Mouse (Mus musculus): ENCODE results near the gene Kcnb1. TPM values are rescaled to one million over a fixed set of nuclear protein-coding genes. Genes with fewer than 3 reads are reported as not detected.

The Kcnb1 gene
- polyA plus RNA-seq, 1 experiment from 2014 or later, result 2.5 TPM

DNA sequence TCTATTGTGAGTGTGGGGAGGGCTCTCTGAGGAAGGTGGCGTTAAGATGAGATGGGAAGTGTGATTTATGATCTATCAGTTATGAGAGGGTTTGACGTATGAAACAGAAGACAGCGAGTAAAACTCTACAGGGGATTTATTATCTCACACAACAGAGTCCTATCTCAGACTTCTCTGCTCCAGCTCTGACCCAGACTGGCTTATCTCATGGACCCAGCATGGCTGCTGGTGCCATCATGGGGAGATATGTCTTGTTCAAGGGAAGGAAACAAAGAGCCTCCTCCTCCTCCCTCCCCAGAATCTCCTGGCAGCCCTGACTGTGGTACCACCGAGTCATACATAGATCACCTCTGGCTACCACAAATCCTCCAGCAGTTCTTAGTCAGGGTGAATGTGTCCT is 48.1 kb downstream of the Kcnb1 start:
- H3K27me3 ChIP-seq (ENCODE audit: control insufficient read depth, insufficient read depth, low read length), result no peaks in the 10 kb centered on the region
- H3K9ac ChIP-seq (replicated peaks; ENCODE audit: low read depth, low read length), result no peak overlapping the region
- H3K4me3 ChIP-seq (ENCODE audit: low read depth, low read length), result no peak overlapping the region
- H3K4me1 ChIP-seq (ENCODE audit: control insufficient read depth, insufficient read depth, low read length), result no peaks in the 10 kb centered on the region
- 80% methylated on average over 4 of the region's 4 CpGs for WGBS
- no peak overlapping the region for H3K27ac ChIP-seq (ENCODE audit: low read length)
- no peaks in the 10 kb centered on the region for H3K9me3 ChIP-seq (ENCODE audit: control insufficient read depth, low read depth, low read length)
- no peak overlapping the region for H3K4me2 ChIP-seq (replicated peaks; ENCODE audit: low read depth, low read length)
- H3K36me3 ChIP-seq (ENCODE audit: control insufficient read depth, insufficient read depth, low read length), result no peaks in the 10 kb centered on the region
- ATAC-seq (ENCODE audit: insufficient number of reproducible peaks, insufficient read depth, low FRiP score, low read depth), result no peak

DNA sequence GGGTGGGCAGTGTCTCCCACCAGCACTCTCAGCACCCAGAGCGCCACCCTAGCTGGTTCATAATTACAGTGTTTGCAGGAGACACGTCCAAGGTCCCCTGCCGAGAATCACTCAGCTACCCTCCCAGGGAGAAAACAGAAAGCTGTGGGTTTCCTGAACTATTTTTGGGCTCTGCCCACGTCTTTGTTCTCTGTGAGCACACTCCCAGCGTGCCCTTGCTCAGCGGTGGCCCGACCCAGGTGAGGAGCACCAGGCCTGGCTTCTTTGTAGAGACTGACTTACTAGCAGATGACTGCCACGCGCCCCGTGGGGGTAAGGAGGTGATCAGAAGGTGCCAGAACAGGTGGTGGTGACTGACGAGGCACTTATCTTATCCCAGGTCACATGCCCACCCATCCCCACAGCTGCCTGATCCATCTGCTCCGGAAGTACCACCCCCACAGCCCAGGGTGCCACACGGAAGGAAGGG is 50.1 kb downstream of the Kcnb1 start:
- Histone ChIP-seq H3K4me2 (replicated peaks; ENCODE audit: low read depth, low read length) (no peak overlapping the region), H3K27ac (ENCODE audit: low read length) (no peak overlapping the region), H3K36me3 (ENCODE audit: control insufficient read depth, insufficient read depth, low read length) (no peaks in the 10 kb centered on the region), H3K27me3 (ENCODE audit: control insufficient read depth, insufficient read depth, low read length) (no peaks in the 10 kb centered on the region), H3K4me3 (ENCODE audit: low read depth, low read length) (no peak overlapping the region), H3K4me1 (ENCODE audit: control insufficient read depth, insufficient read depth, low read length) (no peaks in the 10 kb centered on the region), H3K9me3 (ENCODE audit: control insufficient read depth, low read depth, low read length) (no peaks in the 10 kb centered on the region), H3K9ac (replicated peaks; ENCODE audit: low read depth, low read length) (no peak overlapping the region)
- WGBS, result 60% methylated on average over 13 of the region's 13 CpGs
- no peak for ATAC-seq (ENCODE audit: insufficient number of reproducible peaks, insufficient read depth, low FRiP score, low read depth)

DNA sequence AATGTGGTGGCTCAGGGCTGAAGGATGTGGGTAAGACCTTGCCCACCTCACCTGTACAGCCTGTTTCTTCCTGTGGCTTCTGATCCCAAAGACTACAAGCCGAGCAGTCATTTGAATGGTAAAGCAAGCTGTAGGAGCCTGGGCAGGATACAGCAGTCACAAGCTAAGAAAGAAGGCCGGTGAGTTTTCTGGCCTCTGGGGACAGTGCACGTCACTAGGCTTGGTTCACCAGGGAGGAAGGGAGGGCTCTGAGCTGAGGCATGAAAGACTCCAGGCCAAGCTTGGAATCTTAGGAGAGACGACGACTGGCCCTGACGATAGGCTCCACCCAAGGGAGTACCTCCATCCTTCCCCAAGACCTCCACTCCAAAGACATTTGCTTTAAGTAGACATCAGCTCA is 51.3 kb downstream of the Kcnb1 start:
- Histone ChIP-seq H3K9me3 (ENCODE audit: control insufficient read depth, low read depth, low read length) (no peaks in the 10 kb centered on the region), H3K4me3 (ENCODE audit: low read depth, low read length) (no peak overlapping the region), H3K27me3 (ENCODE audit: control insufficient read depth, insufficient read depth, low read length) (no peaks in the 10 kb centered on the region), H3K36me3 (ENCODE audit: control insufficient read depth, insufficient read depth, low read length) (no peaks in the 10 kb centered on the region), H3K9ac (replicated peaks; ENCODE audit: low read depth, low read length) (no peak overlapping the region), H3K4me1 (ENCODE audit: control insufficient read depth, insufficient read depth, low read length) (no peaks in the 10 kb centered on the region), H3K4me2 (replicated peaks; ENCODE audit: low read depth, low read length) (no peak overlapping the region), H3K27ac (ENCODE audit: low read length) (no peak overlapping the region)
- ATAC-seq (ENCODE audit: insufficient number of reproducible peaks, insufficient read depth, low FRiP score, low read depth), result no peak
- 69% methylated on average over 6 of the region's 6 CpGs for WGBS

DNA sequence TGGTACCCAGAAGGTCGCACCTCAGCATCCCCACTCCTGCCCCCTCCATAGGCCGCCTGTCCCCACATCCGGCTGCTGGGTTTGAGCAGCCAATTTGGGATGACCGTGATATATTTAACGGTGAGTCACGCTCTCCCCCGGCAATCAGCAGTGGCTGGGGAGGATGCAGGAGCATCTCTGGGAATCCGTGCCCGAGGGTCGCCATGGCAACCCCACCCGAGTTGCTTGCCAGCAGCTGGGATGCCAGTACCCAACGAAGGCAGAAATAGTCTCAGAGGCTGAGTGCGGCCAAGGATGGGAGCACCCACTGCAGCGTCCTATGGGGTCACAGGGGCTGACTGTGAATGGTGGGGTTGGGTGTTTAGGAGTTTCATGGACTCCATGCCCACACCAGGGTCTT is 53.0 kb downstream of the Kcnb1 start:
- Histone ChIP-seq H3K4me1 (ENCODE audit: control insufficient read depth, insufficient read depth, low read length) (no peaks in the 10 kb centered on the region), H3K9ac (replicated peaks; ENCODE audit: low read depth, low read length) (no peak overlapping the region), H3K9me3 (ENCODE audit: control insufficient read depth, low read depth, low read length) (no peaks in the 10 kb centered on the region), H3K27ac (ENCODE audit: low read length) (no peak overlapping the region), H3K4me2 (replicated peaks; ENCODE audit: low read depth, low read length) (no peak overlapping the region), H3K36me3 (ENCODE audit: control insufficient read depth, insufficient read depth, low read length) (no peaks in the 10 kb centered on the region), H3K4me3 (ENCODE audit: low read depth, low read length) (no peak overlapping the region), H3K27me3 (ENCODE audit: control insufficient read depth, insufficient read depth, low read length) (no peaks in the 10 kb centered on the region)
- no peak for ATAC-seq (ENCODE audit: insufficient number of reproducible peaks, insufficient read depth, low FRiP score, low read depth)
- WGBS, result 73% methylated on average over 14 of the region's 14 CpGs

DNA sequence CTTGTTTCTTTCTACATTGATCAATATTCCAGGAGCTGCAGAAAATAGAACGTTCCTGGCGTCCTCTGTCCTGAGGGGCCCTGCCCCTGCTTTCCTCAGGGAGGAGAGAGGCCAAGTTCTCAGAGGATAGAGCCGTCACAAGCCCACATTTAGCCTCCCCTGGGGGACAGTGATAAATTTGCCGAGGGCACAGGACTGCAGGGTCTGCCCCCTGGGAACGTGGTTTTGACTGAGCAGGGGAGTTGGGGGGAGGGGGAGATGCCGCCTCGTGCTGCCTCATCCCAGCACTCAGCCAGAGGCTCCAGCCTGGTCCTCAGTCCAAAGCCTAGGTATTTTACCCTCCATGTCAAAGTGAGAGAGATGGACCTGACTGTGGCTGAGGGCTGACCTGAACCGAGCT is 57.9 kb downstream of the Kcnb1 start:
- H3K27ac ChIP-seq (ENCODE audit: low read length), result no peak overlapping the region
- H3K36me3 ChIP-seq (ENCODE audit: control insufficient read depth, insufficient read depth, low read length), result no peaks in the 10 kb centered on the region
- H3K9me3 ChIP-seq (ENCODE audit: control insufficient read depth, low read depth, low read length), result no peaks in the 10 kb centered on the region
- H3K27me3 ChIP-seq (ENCODE audit: control insufficient read depth, insufficient read depth, low read length), result no peaks in the 10 kb centered on the region
- no peak overlapping the region for H3K4me2 ChIP-seq (replicated peaks; ENCODE audit: low read depth, low read length)
- no peak for ATAC-seq (ENCODE audit: insufficient number of reproducible peaks, insufficient read depth, low FRiP score, low read depth)
- H3K4me1 ChIP-seq (ENCODE audit: control insufficient read depth, insufficient read depth, low read length), result peaks cover 21% of the 10 kb centered on the region; the same call in 1 of the 2 replicates
- H3K4me3 ChIP-seq (ENCODE audit: low read depth, low read length), result no peak overlapping the region
- 22% methylated on average over 8 of the region's 8 CpGs for WGBS
- H3K9ac ChIP-seq (replicated peaks; ENCODE audit: low read depth, low read length), result no peak overlapping the region

DNA sequence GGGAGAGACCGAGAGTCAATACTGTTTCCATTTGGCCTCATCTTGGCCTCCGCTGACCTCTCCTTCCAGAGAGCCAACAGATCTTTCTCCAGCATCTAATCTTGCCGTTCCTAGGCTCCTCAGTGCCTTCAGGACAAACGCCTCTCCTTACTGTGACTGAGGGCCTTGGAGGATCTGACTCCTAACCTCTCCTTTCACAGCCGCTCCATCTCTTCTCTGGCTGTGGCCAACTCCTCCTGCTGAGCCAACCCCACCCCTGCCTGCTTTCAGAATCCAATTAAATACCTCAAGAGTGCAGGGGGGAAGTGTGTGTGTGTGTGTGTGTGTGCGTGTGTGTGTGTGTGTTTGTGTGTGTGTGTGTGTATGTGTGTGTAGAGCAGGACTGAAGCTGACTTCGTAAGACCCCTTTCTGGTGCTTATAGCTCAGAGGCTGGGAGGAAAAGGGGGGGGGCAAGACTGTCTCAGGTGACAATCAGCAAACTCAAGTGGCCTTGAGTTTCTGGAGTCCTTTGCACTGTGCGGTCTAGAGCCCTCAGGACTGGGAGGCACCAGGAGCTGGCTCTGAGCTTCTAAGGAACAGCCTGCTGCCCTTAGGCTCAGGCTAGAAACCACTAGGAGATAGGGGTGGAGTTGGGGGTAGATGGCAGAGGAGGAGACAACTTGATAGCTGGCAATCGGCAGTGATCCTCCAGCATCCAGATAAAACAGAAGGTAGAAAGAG is 59.7 kb downstream of the Kcnb1 start:
- peak; percentile 43; the same call in 1 of the 2 replicates for ATAC-seq (ENCODE audit: insufficient number of reproducible peaks, insufficient read depth, low FRiP score, low read depth)
- no peaks in the 10 kb centered on the region for H3K36me3 ChIP-seq (ENCODE audit: control insufficient read depth, insufficient read depth, low read length)
- H3K4me2 ChIP-seq (replicated peaks; ENCODE audit: low read depth, low read length), result peak overlapping the region; percentile 50
- no peaks in the 10 kb centered on the region for H3K9me3 ChIP-seq (ENCODE audit: control insufficient read depth, low read depth, low read length)
- H3K27ac ChIP-seq (ENCODE audit: low read length), result peak overlapping the region; percentile 96
- H3K9ac ChIP-seq (replicated peaks; ENCODE audit: low read depth, low read length), result no peak overlapping the region; the same call in 1 of the 2 replicates
- peak overlapping the region; percentile 31; the same call in 1 of the 2 replicates for H3K4me3 ChIP-seq (ENCODE audit: low read depth, low read length)
- H3K4me1 ChIP-seq (ENCODE audit: control insufficient read depth, insufficient read depth, low read length), result peaks cover 21% of the 10 kb centered on the region; the same call in 1 of the 2 replicates
- 20% methylated on average over 9 of the region's 9 CpGs for WGBS
- H3K27me3 ChIP-seq (ENCODE audit: control insufficient read depth, insufficient read depth, low read length), result no peaks in the 10 kb centered on the region

DNA sequence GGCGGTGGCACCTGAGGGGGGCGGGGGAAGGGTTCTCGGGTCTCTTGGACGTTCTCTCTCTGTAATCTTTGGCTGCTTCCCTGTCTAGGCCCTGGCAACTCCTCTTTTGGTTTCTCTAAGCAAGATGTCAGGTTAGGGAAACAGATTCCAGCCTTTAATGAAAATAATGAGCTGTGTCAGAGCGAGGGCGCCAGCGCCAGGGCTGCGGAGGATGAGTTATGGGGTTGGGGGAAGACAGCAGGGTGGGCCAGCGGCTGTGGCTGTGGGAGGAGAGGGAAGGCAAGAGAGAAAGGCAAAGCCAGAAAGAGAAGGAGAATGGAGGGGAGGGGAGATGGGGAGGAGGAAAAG is 60.4 kb downstream of the Kcnb1 start:
- Histone ChIP-seq H3K27me3 (ENCODE audit: control insufficient read depth, insufficient read depth, low read length) (no peaks in the 10 kb centered on the region), H3K4me2 (replicated peaks; ENCODE audit: low read depth, low read length) (peak overlapping the region; percentile 50), H3K4me3 (ENCODE audit: low read depth, low read length) (peak overlapping the region; percentile 31), H3K9ac (replicated peaks; ENCODE audit: low read depth, low read length) (0 out of 2 replicates have a peak overlapping the region, but pooled peaks have one; percentile 10), H3K27ac (ENCODE audit: low read length) (peak overlapping the region; percentile 96), H3K9me3 (ENCODE audit: control insufficient read depth, low read depth, low read length) (no peaks in the 10 kb centered on the region), H3K36me3 (ENCODE audit: control insufficient read depth, insufficient read depth, low read length) (no peaks in the 10 kb centered on the region), H3K4me1 (ENCODE audit: control insufficient read depth, insufficient read depth, low read length) (peaks cover 21% of the 10 kb centered on the region; the same call in 1 of the 2 replicates)
- 5% methylated on average over 9 of the region's 9 CpGs for WGBS
- ATAC-seq (ENCODE audit: insufficient number of reproducible peaks, insufficient read depth, low FRiP score, low read depth), result peak; percentile 79; the same call in 1 of the 2 replicates

DNA sequence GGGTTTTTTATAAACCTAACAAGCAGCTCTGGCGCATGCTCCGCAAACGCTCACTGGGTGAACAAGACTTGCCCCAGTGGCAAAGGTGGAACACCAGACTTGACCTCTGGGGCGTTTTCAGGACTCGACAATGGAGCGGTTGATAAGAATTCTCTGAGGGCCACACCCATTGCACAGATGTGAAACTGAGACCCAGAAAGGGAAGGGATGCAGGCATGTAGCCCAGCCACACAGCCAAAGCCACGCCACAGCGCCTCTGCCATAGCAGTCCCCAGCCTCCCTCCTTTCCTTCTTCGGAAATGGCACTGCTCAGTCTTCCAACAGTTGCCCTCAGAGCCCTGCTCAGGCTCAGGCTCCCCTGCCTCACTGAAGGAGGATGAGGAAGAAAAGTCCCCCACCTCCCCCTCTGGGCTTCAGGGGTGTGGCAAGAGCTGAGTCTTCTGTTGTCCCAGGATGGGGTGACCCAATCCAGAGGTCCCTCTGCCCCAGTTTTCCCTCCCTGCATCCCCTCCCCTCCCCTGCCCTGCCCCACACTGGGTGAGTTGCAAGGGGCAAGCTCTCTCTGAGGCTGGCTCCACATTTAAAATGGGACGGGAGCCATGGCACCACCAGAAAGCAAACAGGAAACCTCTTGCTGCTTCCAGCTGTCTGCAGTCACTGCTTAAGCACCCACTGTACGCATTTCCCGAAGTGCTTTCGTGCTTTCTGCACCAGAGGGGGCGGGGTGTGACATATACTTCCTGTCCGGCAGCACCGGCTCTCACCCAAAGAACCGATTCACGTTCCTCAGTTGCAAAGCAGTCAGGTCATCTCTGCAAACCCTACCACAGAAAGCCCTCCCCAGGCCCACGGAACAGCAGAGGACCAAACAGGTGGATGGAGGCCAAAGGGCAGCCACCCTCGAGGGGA is 61.0 kb downstream of the Kcnb1 start:
- H3K27me3 ChIP-seq (ENCODE audit: control insufficient read depth, insufficient read depth, low read length), result no peaks in the 10 kb centered on the region
- peaks cover 25% of the 10 kb centered on the region for H3K4me1 ChIP-seq (ENCODE audit: control insufficient read depth, insufficient read depth, low read length)
- WGBS, result 19% methylated on average over 20 of the region's 20 CpGs
- no peaks in the 10 kb centered on the region for H3K9me3 ChIP-seq (ENCODE audit: control insufficient read depth, low read depth, low read length)
- peak overlapping the region; percentile 31 for H3K4me3 ChIP-seq (ENCODE audit: low read depth, low read length)
- peak overlapping the region; percentile 96 for H3K27ac ChIP-seq (ENCODE audit: low read length)
- H3K4me2 ChIP-seq (replicated peaks; ENCODE audit: low read depth, low read length), result peak overlapping the region; percentile 50
- 0 out of 2 replicates have a peak overlapping the region, but pooled peaks have one; percentile 10 for H3K9ac ChIP-seq (replicated peaks; ENCODE audit: low read depth, low read length)
- ATAC-seq (ENCODE audit: insufficient number of reproducible peaks, insufficient read depth, low FRiP score, low read depth), result peak; percentile 34; the same call in 1 of the 2 replicates
- H3K36me3 ChIP-seq (ENCODE audit: control insufficient read depth, insufficient read depth, low read length), result no peaks in the 10 kb centered on the region

Measured in stomach, embryonic 14.5 days (tissue).